Mouse (Mus musculus) thymus, adult 2 months (tissue): ENCODE data around the gene Gabarapl2. TPM values are rescaled to one million over a fixed set of nuclear protein-coding genes. Genes with fewer than 3 reads are reported as not detected.

ENCODE experiments used
- DNase-seq: peaks from one replicate; pipeline ENCODE4 v3.0.0; 2021
- H3K27ac ChIP-seq: fragments of 200-500 bp; 2 replicates; pipeline ENCODE4 v1.5.1; 2012; ENCODE audit warnings: low read length, control low read depth; ENCODE audit not compliant: control insufficient read depth, insufficient read depth
- H3K27me3 ChIP-seq: fragments of 200-500 bp; 2 replicates; pipeline ENCODE4 v1.6.1; 2012; ENCODE audit warnings: mild to moderate bottlenecking, low read length, moderate library complexity, mixed read lengths; ENCODE audit not compliant: control insufficient read depth, insufficient read depth
- H3K36me3 ChIP-seq: fragments of 200-500 bp; 2 replicates; pipeline ENCODE4 v1.6.1; 2012; ENCODE audit warnings: mild to moderate bottlenecking, low read length, moderate library complexity; ENCODE audit not compliant: control insufficient read depth, insufficient read depth
- H3K4me1 ChIP-seq: fragments of 200-500 bp; replicated peaks from 2 replicates; pipeline ENCODE4 v1.6.1; 2012; ENCODE audit warnings: low read length; ENCODE audit not compliant: control insufficient read depth, insufficient read depth
- H3K4me3 ChIP-seq: fragments of 200-500 bp; 2 replicates; pipeline ENCODE4 v1.5.1; 2012; ENCODE audit warnings: mild to moderate bottlenecking, low read length, control low read depth, moderate library complexity; ENCODE audit not compliant: control insufficient read depth, insufficient read depth
- CTCF ChIP-seq: fragments of 200-500 bp; IDR thresholded peaks from 2 replicates; pipeline ENCODE4 v1.5.1; 2012; ENCODE audit warnings: mild to moderate bottlenecking, control low read depth, low read length, moderate library complexity, borderline replicate concordance; ENCODE audit not compliant: control insufficient read depth, poor library complexity, insufficient read depth; ENCODE audit errors: extremely low read depth
- POLR2A ChIP-seq: fragments of 200-500 bp; IDR thresholded peaks from 2 replicates; pipeline ENCODE4 v1.6.1; 2012; ENCODE audit warnings: mild to moderate bottlenecking, low read length, control low read depth, moderate library complexity; ENCODE audit not compliant: control insufficient read depth, poor library complexity, insufficient read depth; ENCODE audit errors: extremely low read depth
- WGBS: fragments of 180-500 bp; shearing (Covaris S2); methylation state at CpG from one replicate; pipeline ENCODE4 v1.1.7; 2018; 5-methylcytosine and 5-hydroxymethylcytosine counted together
- polyA plus RNA-seq: library from polyadenylated mRNA; depleted of rRNA; stranded (reverse); fragments of >200 nt; gene quantifications from 2 replicates; pipeline ENCODE4 v1.2.3, GENCODE M21; 2012

Gene Gabarapl2
- polyA plus RNA-seq, 1 experiment, result 45.3 TPM

GRCm38 (mm10) chr8:111978147-111978546, 37.6 kb downstream of the Gabarapl2 start:
- TF ChIP-seq POLR2A (no peak), CTCF (no peak)
- Histone ChIP-seq H3K36me3 (no peaks in the 10 kb centered on the region), H3K27ac (no peak overlapping the region), H3K4me3 (no peak overlapping the region), H3K4me1 (peaks cover 20% of the 10 kb centered on the region), H3K27me3 (no peaks in the 10 kb centered on the region)
- no peak for DNase-seq
- WGBS, result 96% methylated on average over 10 of the region's 10 CpGs

DNA sequence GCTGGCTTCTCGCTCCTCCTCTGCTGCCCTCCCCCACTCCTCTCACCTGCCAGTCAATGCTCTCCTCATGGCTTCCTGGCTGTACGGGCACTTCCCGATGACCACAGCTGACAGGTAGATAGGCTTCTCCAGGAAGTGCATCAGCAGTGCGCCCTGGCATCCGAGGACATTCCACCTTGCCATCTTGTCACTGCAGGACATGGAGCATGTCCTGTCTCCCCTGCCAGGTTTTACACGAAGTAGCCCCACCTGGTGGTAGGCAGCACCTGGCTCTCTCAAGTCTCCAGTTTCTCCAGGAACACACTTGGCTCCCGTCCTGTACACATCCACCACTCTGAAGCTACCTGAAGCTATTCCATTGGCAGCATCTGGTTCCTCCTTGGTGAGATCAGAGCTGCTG, 41.6 kb downstream of the Gabarapl2 start:
- WGBS, result 83% methylated on average over 7 of the region's 7 CpGs
- Histone ChIP-seq H3K4me3 (no peak overlapping the region), H3K27me3 (no peaks in the 10 kb centered on the region), H3K27ac (no peak overlapping the region), H3K4me1 (peaks cover 9% of the 10 kb centered on the region), H3K36me3 (no peaks in the 10 kb centered on the region)
- peak; percentile 38 for DNase-seq
- TF ChIP-seq POLR2A (no peak), CTCF (peak; percentile 26; the same call in 1 of the 2 replicates)

DNA sequence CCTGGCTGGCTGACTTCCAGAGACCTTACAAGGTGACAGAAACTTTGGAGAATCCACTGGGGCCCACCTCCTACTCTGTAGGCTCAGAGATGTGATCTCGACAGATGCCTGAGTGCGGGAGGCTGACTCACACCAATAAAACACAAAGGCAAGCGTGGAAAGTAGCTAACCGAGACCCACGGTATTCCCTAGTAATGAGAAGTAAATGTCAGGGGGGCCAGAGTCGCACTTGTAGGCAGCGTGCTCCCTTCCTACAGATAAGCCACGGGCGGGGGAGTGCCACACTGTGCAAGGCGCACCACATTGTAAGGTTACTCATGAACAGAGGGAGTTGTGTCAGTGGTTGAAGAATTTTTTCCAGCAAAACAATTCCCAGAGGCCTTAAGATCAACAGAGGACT, 44.0 kb downstream of the Gabarapl2 start:
- no peaks in the 10 kb centered on the region for H3K36me3 ChIP-seq
- no peak for TF ChIP-seq POLR2A
- 0 out of 2 replicates have a peak, but pooled peaks cover 4% of the 10 kb centered on the region for H3K4me1 ChIP-seq
- no peak for DNase-seq
- WGBS, result 91% methylated on average over 10 of the region's 10 CpGs
- no peak overlapping the region for H3K27ac ChIP-seq
- H3K27me3 ChIP-seq, result no peaks in the 10 kb centered on the region
- H3K4me3 ChIP-seq, result no peak overlapping the region

GRCm38 (mm10) chr8:111989911-111990310, 49.4 kb downstream of the Gabarapl2 start:
- 14% methylated on average over 7 of the region's 7 CpGs for WGBS
- H3K4me1 ChIP-seq, result no peaks in the 10 kb centered on the region
- H3K27ac ChIP-seq, result no peak overlapping the region
- no peak for TF ChIP-seq POLR2A
- TF ChIP-seq CTCF, result peak; percentile 67; the same call in 1 of the 2 replicates
- peaks cover 11% of the 10 kb centered on the region for H3K36me3 ChIP-seq
- peak; percentile 75 for DNase-seq
- H3K27me3 ChIP-seq, result no peaks in the 10 kb centered on the region
- no peak overlapping the region for H3K4me3 ChIP-seq

GRCm38 (mm10) chr8:111991278-111991677, 50.8 kb downstream of the Gabarapl2 start:
- H3K4me3 ChIP-seq, result no peak overlapping the region
- no peaks in the 10 kb centered on the region for H3K27me3 ChIP-seq
- no peaks in the 10 kb centered on the region for H3K4me1 ChIP-seq
- H3K36me3 ChIP-seq, result peaks cover 18% of the 10 kb centered on the region
- TF ChIP-seq CTCF (no peak), POLR2A (no peak)
- no peak for DNase-seq
- no peak overlapping the region for H3K27ac ChIP-seq
- WGBS, result 75% methylated on average over 8 of the region's 8 CpGs

DNA sequence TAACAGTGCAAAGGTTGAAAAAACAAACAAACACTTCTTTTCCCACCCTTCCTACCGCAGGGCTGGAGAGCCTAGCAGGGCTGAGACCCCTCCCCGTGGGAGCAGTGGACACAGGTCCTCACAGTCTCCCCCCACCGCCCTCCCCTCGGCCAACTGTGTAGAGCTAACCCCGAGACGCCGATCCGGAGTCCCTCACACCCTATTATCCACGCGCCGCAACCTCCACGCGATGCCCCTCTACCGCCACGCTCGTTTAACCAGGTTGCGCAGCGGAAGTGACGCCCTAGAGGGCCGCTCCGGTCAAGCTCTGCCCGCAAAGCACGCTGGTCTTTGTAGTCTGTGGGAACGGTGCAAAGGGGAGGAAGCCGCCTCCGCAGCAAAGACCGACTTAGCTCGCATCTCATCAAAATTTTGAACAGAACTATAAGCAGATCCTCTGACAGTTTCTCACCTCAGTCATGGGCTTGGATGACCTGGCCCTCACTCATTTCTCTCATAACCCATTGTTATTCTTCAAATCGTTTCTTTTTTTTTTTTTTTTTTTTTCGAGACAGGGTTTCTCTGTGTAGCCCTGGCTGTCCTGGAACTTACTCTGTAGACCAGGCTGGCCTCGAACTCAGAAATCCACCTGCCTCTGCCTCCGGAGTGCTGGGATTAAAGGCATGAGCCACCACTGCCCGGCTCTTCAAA, 51.7 kb downstream of the Gabarapl2 start, which contains the start of gene Adat1:
Gene Adat1, minus strand, starts transcription at position 290 of the 690 bp plus-strand sequence.
- 0 out of 2 replicates have a peak, but pooled peaks have one; percentile 39 for TF ChIP-seq POLR2A
- TF ChIP-seq CTCF, result peak; percentile 52; the same call in 1 of the 2 replicates
- Histone ChIP-seq H3K4me3 (peak within 1 kb of the TSS; percentile 86), H3K4me1 (no peaks in the 10 kb centered on the region), H3K27me3 (no peaks in the 10 kb centered on the region), H3K36me3 (peaks cover 23% of the 10 kb centered on the region), H3K27ac (no peak within 1 kb of the TSS)
- DNase-seq, result peak; percentile 86
- WGBS, result 4% methylated on average over 33 of the region's 33 CpGs
